Mouse (Mus musculus) ES-E14 (cell line): ENCODE results near the gene Efna5.

Experiments used
- CHD2 ChIP-seq: IDR thresholded peaks from 2 replicates; pipeline ENCODE4 v1.6.1; 2014; ENCODE audit warnings: mild to moderate bottlenecking, low read depth, low read length, inconsistent platforms
- HCFC1 ChIP-seq: IDR thresholded peaks from 2 replicates; pipeline ENCODE4 v1.6.1; 2012; ENCODE audit warnings: low read length, inconsistent platforms, borderline replicate concordance; ENCODE audit not compliant: insufficient read depth
- MAFK ChIP-seq: IDR thresholded peaks from 2 replicates; pipeline ENCODE4 v1.6.1; 2014; ENCODE audit warnings: mild to moderate bottlenecking, low read depth, low read length, inconsistent platforms; ENCODE audit not compliant: insufficient read depth
- ZC3H11A ChIP-seq: IDR thresholded peaks from 2 replicates; pipeline ENCODE4 v1.6.1; 2012; ENCODE audit warnings: low read depth, mild to moderate bottlenecking, inconsistent platforms, low read length, borderline replicate concordance
- ZNF384 ChIP-seq: IDR thresholded peaks from 2 replicates; pipeline ENCODE4 v1.6.1; 2012; ENCODE audit warnings: low read depth, low read length, inconsistent platforms

DNA sequence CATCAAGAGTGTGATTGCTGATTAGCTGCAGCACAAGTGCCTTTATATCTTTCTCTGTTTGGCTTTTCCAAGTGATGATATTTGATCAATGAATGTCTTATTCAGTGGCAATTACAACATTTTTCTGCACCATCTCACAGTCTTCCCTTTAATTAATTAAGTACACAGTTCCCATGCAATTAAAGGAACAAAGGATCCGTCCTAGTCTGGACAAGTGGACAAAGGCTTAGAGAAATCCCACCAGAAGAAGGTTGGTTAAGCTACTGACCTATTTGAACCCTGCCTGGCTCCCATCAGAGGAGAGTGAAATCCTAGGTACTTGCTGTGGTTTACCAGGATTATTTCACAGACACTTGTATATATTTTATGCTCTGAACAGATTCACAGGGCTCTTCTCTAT lies 252.6 kb downstream of the Efna5 start:
- TF ChIP-seq HCFC1 (no peak), ZNF384 (no peak), MAFK (no peak), ZC3H11A (no peak), CHD2 (no peak)
